Mouse (Mus musculus) CH12.LX (cell line): ENCODE measurements around the gene Ccdc38. TPM values are rescaled to one million over a fixed set of nuclear protein-coding genes. Genes with fewer than 3 reads are reported as not detected.

Source experiments
- DNase-seq: peaks from one replicate; pipeline ENCODE4 v3.0.0-alpha.2; 2013; ENCODE audit errors: extremely low read depth
- H3K27ac ChIP-seq: 2 replicates; pipeline ENCODE4 v1.5.1; 2012; ENCODE audit warnings: low read depth, mild to moderate bottlenecking, control low read depth, moderate library complexity; ENCODE audit not compliant: insufficient read depth
- H3K27me3 ChIP-seq: replicated peaks from 2 replicates; pipeline ENCODE3; 2012; ENCODE audit warnings: inconsistent platforms
- H3K36me3 ChIP-seq, 2 experiments: replicated peaks in 1 of 2; 2 replicates each; pipeline versions ENCODE3 to v1.6.1; 2012; ENCODE audit warnings: inconsistent platforms in 1 of 2, low read length in 1 of 2, mild to moderate bottlenecking in 1 of 2, mixed read lengths in 1 of 2, moderate library complexity in 1 of 2; ENCODE audit not compliant: control insufficient read depth in 1 of 2, insufficient read depth in 1 of 2
- H3K4me1 ChIP-seq, 2 experiments: 2 replicates each; pipeline ENCODE4 v1.6.1; 2012; ENCODE audit warnings: inconsistent platforms in 1 of 2, moderate library complexity in 1 of 2; ENCODE audit not compliant: insufficient read depth in 2 of 2, control insufficient read depth in 1 of 2
- H3K4me2 ChIP-seq: 2 replicates; pipeline ENCODE4 v1.6.1; 2012; ENCODE audit warnings: low read depth, mild to moderate bottlenecking, control low read depth; ENCODE audit not compliant: poor library complexity, insufficient read depth, severe bottlenecking
- H3K4me3 ChIP-seq, 3 experiments: fragments of 150-350 bp in 1 of 3; sonication (generic) in 1 of 3; replicated peaks in 1 of 3; 2 replicates each; pipeline versions ENCODE3 to v1.5.1; 2011 to 2012; ENCODE audit warnings: low read depth in 2 of 3, low read length in 2 of 3, mild to moderate bottlenecking in 2 of 3, moderate library complexity in 2 of 3, control low read depth in 1 of 3, improper control_type of control experiment in 1 of 3, inconsistent platforms in 1 of 3, mixed read lengths in 1 of 3; ENCODE audit not compliant: poor library complexity in 1 of 3
- H3K79me2 ChIP-seq: replicated peaks from 2 replicates; pipeline ENCODE4 v1.6.1; 2012; ENCODE audit warnings: mild to moderate bottlenecking, moderate library complexity; ENCODE audit not compliant: control insufficient read depth, poor library complexity, insufficient read depth, severe bottlenecking; ENCODE audit errors: extremely low read depth
- H3K9ac ChIP-seq: 2 replicates; pipeline ENCODE4 v1.6.1; 2012; ENCODE audit warnings: low read depth, mild to moderate bottlenecking, control low read depth, moderate library complexity; ENCODE audit not compliant: insufficient read depth
- H3K9me3 ChIP-seq: replicated peaks from 2 replicates; pipeline ENCODE3; 2012; ENCODE audit warnings: low read length, inconsistent platforms, mixed read lengths
- BHLHE40 ChIP-seq: IDR thresholded peaks from 2 replicates; pipeline ENCODE4 v1.6.1; 2011; ENCODE audit warnings: mild to moderate bottlenecking, low read depth, low read length, improper control_type of control experiment
- CHD2 ChIP-seq: IDR thresholded peaks from 2 replicates; pipeline ENCODE4 v1.6.1; 2011; ENCODE audit warnings: low read length, improper control_type of control experiment
- CTCF ChIP-seq, 2 experiments: IDR thresholded peaks in 1 of 2; conservative IDR thresholded peaks in 1 of 2; 2 replicates each; pipeline ENCODE4 v1.5.1; 2011 to 2012; ENCODE audit warnings: low read depth in 2 of 2, low read length in 2 of 2, improper control_type of control experiment in 1 of 2, inconsistent platforms in 1 of 2, mild to moderate bottlenecking in 1 of 2, moderate library complexity in 1 of 2
- E2F4 ChIP-seq: IDR thresholded peaks from 2 replicates; pipeline ENCODE4 v1.6.1; 2011; ENCODE audit warnings: low read depth, low read length, improper control_type of control experiment; ENCODE audit not compliant: insufficient replicate concordance
- EP300 ChIP-seq: IDR thresholded peaks from 2 replicates; pipeline ENCODE4 v1.6.1; 2011; ENCODE audit warnings: low read length, improper control_type of control experiment
- ETS1 ChIP-seq: conservative IDR thresholded peaks from 2 replicates; pipeline ENCODE4 v1.6.1; 2012; ENCODE audit warnings: low read depth, mild to moderate bottlenecking, inconsistent platforms, low read length, improper control_type of control experiment, moderate library complexity
- IRF4 ChIP-seq: IDR thresholded peaks from 2 replicates; pipeline ENCODE4 v1.6.1; 2014; ENCODE audit warnings: low read depth, mild to moderate bottlenecking, inconsistent platforms, low read length, improper control_type of control experiment
- JUND ChIP-seq: conservative IDR thresholded peaks from 2 replicates; pipeline ENCODE4 v1.6.1; 2011; ENCODE audit warnings: low read depth, low read length, improper control_type of control experiment
- MAX ChIP-seq: IDR thresholded peaks from 2 replicates; pipeline ENCODE4 v1.6.1; 2011; ENCODE audit warnings: low read length, improper control_type of control experiment
- MAZ ChIP-seq: IDR thresholded peaks from 2 replicates; pipeline ENCODE4 v1.6.1; 2012; ENCODE audit warnings: low read depth, mild to moderate bottlenecking, inconsistent platforms, low read length, improper control_type of control experiment, moderate library complexity
- MEF2A ChIP-seq: IDR thresholded peaks from 2 replicates; pipeline ENCODE4 v1.6.1; 2014; ENCODE audit warnings: low read depth, mild to moderate bottlenecking, inconsistent platforms, low read length, improper control_type of control experiment, borderline replicate concordance
- MXI1 ChIP-seq: IDR thresholded peaks from 2 replicates; pipeline ENCODE4 v1.6.1; 2011; ENCODE audit warnings: mild to moderate bottlenecking, low read depth, low read length, improper control_type of control experiment
- MYC ChIP-seq: IDR thresholded peaks from 2 replicates; pipeline ENCODE4 v1.6.1; 2011; ENCODE audit warnings: low read depth, mild to moderate bottlenecking, improper control_type of control experiment, low read length
- NRF1 ChIP-seq: IDR thresholded peaks from 2 replicates; pipeline ENCODE4 v1.6.1; 2014; ENCODE audit warnings: low read depth, mild to moderate bottlenecking, inconsistent platforms, low read length, improper control_type of control experiment, moderate library complexity
- POLR2AphosphoS2 ChIP-seq: IDR thresholded peaks from 2 replicates; pipeline ENCODE4 v1.6.1; 2011; ENCODE audit warnings: low read depth, low read length, improper control_type of control experiment
- RCOR1 ChIP-seq: conservative IDR thresholded peaks from 2 replicates; pipeline ENCODE4 v1.6.1; 2012; ENCODE audit warnings: low read depth, mild to moderate bottlenecking, inconsistent platforms, low read length, improper control_type of control experiment
- SIN3A ChIP-seq: IDR thresholded peaks from 2 replicates; pipeline ENCODE4 v1.6.1; 2012; ENCODE audit warnings: low read length, improper control_type of control experiment, inconsistent platforms
- TCF12 ChIP-seq: IDR thresholded peaks from 2 replicates; pipeline ENCODE4 v1.6.1; 2014; ENCODE audit warnings: low read depth, mild to moderate bottlenecking, inconsistent platforms, low read length, improper control_type of control experiment
- UBTF ChIP-seq: IDR thresholded peaks from 2 replicates; pipeline ENCODE4 v1.6.1; 2012; ENCODE audit warnings: low read depth, mild to moderate bottlenecking, inconsistent platforms, low read length, improper control_type of control experiment, moderate library complexity
- ZC3H11A ChIP-seq: IDR thresholded peaks from 2 replicates; pipeline ENCODE4 v1.6.1; 2012; ENCODE audit warnings: low read depth, mild to moderate bottlenecking, inconsistent platforms, low read length, improper control_type of control experiment
- ZKSCAN1 ChIP-seq: IDR thresholded peaks from 2 replicates; pipeline ENCODE4 v1.6.1; 2012; ENCODE audit warnings: low read depth, inconsistent platforms, low read length, improper control_type of control experiment, borderline replicate concordance
- ZNF384 ChIP-seq: IDR thresholded peaks from 2 replicates; pipeline ENCODE4 v1.6.1; 2012; ENCODE audit warnings: low read depth, low read length, improper control_type of control experiment, inconsistent platforms
- dilution Hi-C: fragments of 300-500 bp; cut with MboI; formaldehyde crosslinking; loops from 2 replicates; pipeline ENCODE4 v1.14.3; 2020; ENCODE audit warnings: low sequenced_read_pairs; ENCODE audit not compliant: extremely low pct_unique_long_range_greater_than_20kb, extremely low pct_ligation_motif_present
- in situ Hi-C: fragments of 300-500 bp; cut with MboI; formaldehyde crosslinking; loops from 3 replicates; pipeline ENCODE4 v1.14.3; 2019; ENCODE audit warnings: low sequenced_read_pairs, low pct_ligation_motif_present, low pct_unique_long_range_greater_than_20kb, mixed read lengths
- polyA plus RNA-seq: library from polyadenylated mRNA; unstranded; fragments of >175 nt; gene quantifications from 2 replicates; pipeline ENCODE4 v1.2.1, GENCODE M21; 2012; ENCODE audit warnings: low read depth; ENCODE audit not compliant: insufficient read length
- total RNA-seq, 2 experiments: library from RNA; depleted of rRNA; stranded (reverse); fragments of 300-350 nt in 1 of 2; fragments of >200 nt in 1 of 2; gene quantifications; 2 replicates each; pipeline ENCODE4 v1.2.3; 2012 to 2014

Ccdc38 gene
- total and polyA plus RNA-seq, 3 experiments: 9.2 to 47.3 (median 17.9) TPM

DNA sequence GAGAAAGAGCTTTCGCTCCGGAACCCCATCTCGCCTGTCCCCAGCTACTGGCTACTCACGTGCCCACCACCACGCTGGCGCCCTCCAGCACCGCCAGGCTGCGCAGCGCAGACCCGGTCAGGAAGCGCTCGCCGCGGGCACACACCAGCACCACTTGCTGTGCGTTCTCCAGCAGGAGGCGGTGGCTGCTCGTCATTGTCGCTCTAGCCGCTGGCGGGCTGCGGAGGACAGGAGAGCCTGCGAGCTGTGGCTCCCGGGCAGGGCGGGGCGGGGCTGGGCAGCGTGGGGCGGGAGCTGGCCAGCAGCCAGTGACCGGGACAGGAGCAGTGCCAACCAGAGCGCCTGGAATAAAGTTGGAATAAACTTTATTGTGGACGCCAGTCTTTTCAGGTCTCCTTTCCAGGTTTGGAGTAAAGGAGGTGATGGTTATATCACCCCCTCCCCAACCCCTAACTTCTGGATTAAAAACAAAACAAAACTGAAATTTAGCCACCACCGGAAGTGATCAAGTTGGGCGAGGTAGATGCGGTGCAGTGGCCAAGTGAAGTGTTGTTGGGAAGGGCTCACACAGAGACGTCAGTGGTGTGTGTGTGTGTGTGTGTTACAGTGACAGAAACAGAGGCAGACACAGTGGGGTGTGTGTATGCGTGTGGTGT, 529 bp upstream of the Ccdc38 start, which contains the start of gene Amdhd1 (continued):
- TF ChIP-seq MAX (peak; percentile 74), TCF12 (peak; percentile 76), ETS1 (peak; percentile 33; the same call in 1 of the 2 replicates), UBTF (peak; percentile 93), CTCF (conservative IDR thresholded peaks at IDR 0.05 in 1 of 2, IDR thresholded peaks at IDR 0.05 in 1 of 2; ENCODE audit: low read depth in 2 of 2, low read length in 2 of 2) (peak in 1 of 2 experiments; percentile 99; a peak in 2 of 4 replicates), MXI1 (peak; percentile 83), ZC3H11A (peak; percentile 61), MEF2A (peak; percentile 67), MYC (0 out of 2 replicates have a peak, but pooled peaks have one; percentile 46), E2F4 (0 out of 2 replicates have a peak, but pooled peaks have one; percentile 52), NRF1 (peak; percentile 80), RCOR1 (0 out of 2 replicates have a peak, but pooled peaks have one; percentile 71), MAZ (peak; percentile 78)

- in situ Hi-C loops: loop anchor here (5.0 kb wide), 1 partner anchor 36 kb away; no protein-coding TSS in a partner anchor
- no peak for DNase-seq
- Histone ChIP-seq H3K9me3 (no peaks in the 10 kb centered on the region), H3K27me3 (no peaks in the 10 kb centered on the region), H3K4me3 (no peak overlapping the region), H3K4me1 (peaks cover under 1 to 48% of the 10 kb centered on the region in 2 experiments), H3K9ac (peak overlapping the region; percentile 85; the same call in 1 of the 2 replicates), H3K27ac (peak overlapping the region; percentile 99; the same call in 1 of the 2 replicates), H3K36me3 (no peaks in the 10 kb centered on the region), H3K79me2 (no peaks in the 10 kb centered on the region)
- TF ChIP-seq EP300 (0 out of 2 replicates have a peak, but pooled peaks have one; percentile 37), IRF4 (no peak), ETS1 (0 out of 2 replicates have a peak, but pooled peaks have one; percentile 36), MAZ (0 out of 2 replicates have a peak, but pooled peaks have one; percentile 42), CHD2 (no peak), ZKSCAN1 (no peak), BHLHE40 (peak; percentile 31; the same call in 1 of the 2 replicates), JUND (peak; percentile 72), RCOR1 (no peak), POLR2AphosphoS2 (no peak), TCF12 (no peak), ZNF384 (peak; percentile 73), UBTF (no peak), SIN3A (no peak)
- TF ChIP-seq, all 38 proteins: peak for 6
- H3K4me2 ChIP-seq: no peak overlapping the region
- dilution Hi-C loops: no loop called here
Measured at GRCm38 (mm10) chr10:93541585-93541984, 1.2 kb downstream of the Ccdc38 start.
